Mouse (Mus musculus): ENCODE data around the gene Setx. TPM values are rescaled to one million over a fixed set of nuclear protein-coding genes. Genes with fewer than 3 reads are reported as not detected.

Setx gene
- total and polyA plus RNA-seq, 2 experiments from 2014 or later: 13.2 to 64.8 TPM

DNA sequence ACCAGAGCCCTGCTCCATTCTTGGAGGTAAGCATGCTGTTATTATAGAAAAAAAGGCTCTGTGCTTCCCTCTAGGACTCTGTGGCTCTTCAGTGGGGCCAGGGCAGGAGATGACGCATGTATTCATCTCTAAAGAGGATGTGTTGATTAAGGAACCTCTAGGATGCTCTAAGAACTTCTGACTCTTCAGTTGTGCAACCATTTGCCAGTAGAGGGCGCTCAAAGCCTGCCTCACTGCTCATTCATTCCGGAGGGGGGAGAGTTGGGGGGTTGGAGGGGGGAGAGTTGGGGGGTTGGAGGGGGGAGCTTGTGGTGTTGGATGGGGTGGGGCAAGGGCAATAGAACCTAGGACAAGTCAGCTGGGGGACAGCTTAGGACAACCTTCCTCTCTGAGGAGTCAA, 75.9 kb downstream of the Setx start:
- peak; percentile 80 for TF ChIP-seq CTCF (IDR thresholded peaks at IDR 0.05; ENCODE audit: low read depth)
- no peaks in the 10 kb centered on the region for H3K4me1 ChIP-seq (ENCODE audit: insufficient read depth)
- H3K36me3 ChIP-seq (ENCODE audit: insufficient read depth): no peaks in the 10 kb centered on the region
- H3K4me2 ChIP-seq (ENCODE audit: low read depth): no peak overlapping the region
- H3K27me3 ChIP-seq (ENCODE audit: insufficient read depth, low read length): no peaks in the 10 kb centered on the region
- DNase-seq (peak; percentile 77), ATAC-seq (peak; percentile 54)
- WGBS: 0% methylated on average over 3 of the region's 3 CpGs
- no peak overlapping the region for H3K9ac ChIP-seq
- H3K27ac ChIP-seq (ENCODE audit: low read depth, low read length): no peak overlapping the region
- no peaks in the 10 kb centered on the region for H3K9me3 ChIP-seq (ENCODE audit: low read length)
- H3K4me3 ChIP-seq (ENCODE audit: low read depth, low read length): no peak overlapping the region

DNA sequence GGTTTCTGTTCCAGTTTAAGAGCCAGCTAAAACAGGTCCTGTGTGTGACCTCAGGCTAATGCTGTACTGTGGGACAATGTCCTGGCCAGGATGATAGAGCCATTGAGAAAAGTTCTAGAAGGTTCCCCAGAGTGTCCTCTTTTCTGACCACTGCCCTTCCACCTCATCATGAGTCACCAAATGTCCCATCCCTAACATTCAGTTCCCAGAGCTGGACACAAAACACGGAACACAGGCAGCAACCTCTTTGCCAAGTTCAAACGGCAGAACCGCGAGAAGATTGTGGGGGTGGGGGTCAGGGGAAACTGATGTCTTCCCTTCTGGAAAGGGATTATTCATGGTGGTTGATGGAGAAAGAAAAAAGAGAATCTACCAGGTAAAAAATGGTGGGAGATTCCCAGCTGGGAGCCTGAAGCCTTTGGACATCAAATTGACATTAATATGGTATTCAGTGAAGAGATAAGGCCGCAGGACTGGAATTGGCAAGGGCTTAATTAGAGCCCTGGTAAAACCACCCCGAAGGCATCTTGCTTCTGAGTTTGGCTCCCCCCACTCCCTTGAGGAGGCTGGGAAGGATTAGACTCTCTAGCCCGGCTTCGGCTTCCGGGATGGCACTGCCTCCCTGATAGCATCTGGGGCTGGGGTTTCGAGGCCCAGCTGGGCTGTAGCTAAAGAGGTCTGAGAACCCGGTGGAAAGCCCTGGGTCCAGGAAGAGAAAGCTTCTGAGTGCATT, 77.4 kb downstream of the Setx start:
- DNase-seq: no peak
- H3K27ac ChIP-seq (ENCODE audit: low read depth, low read length): no peak overlapping the region
- H3K27me3 ChIP-seq (ENCODE audit: insufficient read depth, low read length): no peaks in the 10 kb centered on the region
- no peak for TF ChIP-seq CTCF (IDR thresholded peaks at IDR 0.05; ENCODE audit: low read depth)
- ATAC-seq: no peak
- H3K9ac ChIP-seq: no peak overlapping the region
- WGBS: 48% methylated on average over 11 of the region's 11 CpGs
- H3K4me2 ChIP-seq (ENCODE audit: low read depth): no peak overlapping the region
- H3K4me1 ChIP-seq (ENCODE audit: insufficient read depth): no peaks in the 10 kb centered on the region
- no peaks in the 10 kb centered on the region for H3K36me3 ChIP-seq (ENCODE audit: insufficient read depth)
- no peak overlapping the region for H3K4me3 ChIP-seq (ENCODE audit: low read depth, low read length)
- H3K9me3 ChIP-seq (ENCODE audit: low read length): no peaks in the 10 kb centered on the region

DNA sequence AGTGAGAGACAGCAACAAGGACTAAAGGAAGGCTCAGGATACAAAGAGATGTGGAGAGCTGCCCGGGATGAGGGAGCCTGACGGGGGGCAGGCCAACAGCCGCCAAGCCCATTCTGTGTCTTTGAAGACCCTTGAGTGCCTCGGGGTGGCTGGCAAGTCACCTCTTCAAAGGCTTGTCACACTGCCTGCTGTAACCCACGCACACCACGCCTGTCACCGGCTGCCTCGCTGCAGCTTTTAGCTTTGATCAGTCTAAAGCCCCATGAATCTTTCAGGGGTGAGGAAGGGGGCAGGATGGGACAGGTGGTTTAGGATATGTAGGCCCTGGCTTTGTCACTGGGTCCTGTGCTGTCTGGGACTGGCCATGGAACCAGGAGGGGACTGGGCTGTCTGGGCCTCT, 82.2 kb downstream of the Setx start:
- Histone ChIP-seq H3K9ac (no peak overlapping the region), H3K27ac (ENCODE audit: low read depth, low read length) (no peak overlapping the region), H3K36me3 (ENCODE audit: insufficient read depth) (peaks cover 3% of the 10 kb centered on the region; the same call in 1 of the 2 replicates), H3K27me3 (ENCODE audit: insufficient read depth, low read length) (no peaks in the 10 kb centered on the region), H3K9me3 (ENCODE audit: low read length) (no peaks in the 10 kb centered on the region), H3K4me3 (ENCODE audit: low read depth, low read length) (no peak overlapping the region), H3K4me2 (ENCODE audit: low read depth) (no peak overlapping the region), H3K4me1 (ENCODE audit: insufficient read depth) (no peaks in the 10 kb centered on the region)
- no peak for TF ChIP-seq CTCF (IDR thresholded peaks at IDR 0.05; ENCODE audit: low read depth)
- WGBS: 40% methylated on average over 8 of the region's 8 CpGs
- DNase-seq: no peak
- ATAC-seq: peak; percentile 14; the same call in 1 of the 2 replicates

DNA sequence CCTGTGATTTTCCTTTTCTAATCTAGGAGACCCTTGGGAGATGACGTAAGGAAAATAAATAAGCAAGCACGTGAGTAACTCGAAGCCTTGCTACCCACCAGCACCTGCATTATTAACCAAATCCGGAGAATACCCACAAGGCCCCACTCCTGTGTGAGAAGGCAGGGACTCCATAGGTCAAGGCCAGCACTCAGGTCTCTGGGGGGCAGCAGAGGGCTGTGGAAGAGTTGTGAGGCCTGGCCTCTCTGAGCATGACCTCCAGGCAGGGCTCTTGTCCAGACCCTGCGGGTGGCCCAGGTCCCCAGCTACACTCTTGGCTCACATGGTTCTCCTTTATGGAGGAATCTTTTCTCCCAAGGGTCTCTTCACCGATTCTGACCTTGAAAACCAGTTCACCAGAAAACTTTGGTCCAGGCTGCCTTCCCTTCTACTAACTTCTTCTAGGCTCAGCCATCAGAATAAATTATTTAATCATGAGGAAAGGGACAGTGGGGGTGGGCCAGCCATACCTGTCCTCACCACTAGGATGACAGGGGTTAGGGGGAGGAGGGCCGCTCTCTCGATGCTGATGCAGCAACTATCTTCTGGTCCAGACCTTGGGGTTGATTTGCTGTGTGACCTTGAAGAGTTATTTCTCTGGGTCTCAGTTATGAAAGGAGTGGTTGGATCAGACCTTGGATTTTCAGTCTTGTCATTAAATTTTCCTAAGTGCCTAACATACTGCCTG, 92.5 kb downstream of the Setx start:
- Histone ChIP-seq H3K4me3 (ENCODE audit: low read depth, low read length) (no peak overlapping the region), H3K4me1 (ENCODE audit: insufficient read depth) (no peaks in the 10 kb centered on the region), H3K4me2 (ENCODE audit: low read depth) (no peak overlapping the region), H3K27me3 (ENCODE audit: insufficient read depth, low read length) (no peaks in the 10 kb centered on the region), H3K27ac (ENCODE audit: low read depth, low read length) (no peak overlapping the region), H3K9ac (no peak overlapping the region), H3K9me3 (ENCODE audit: low read length) (no peaks in the 10 kb centered on the region), H3K36me3 (ENCODE audit: insufficient read depth) (no peaks in the 10 kb centered on the region)
- ATAC-seq: 0 out of 2 replicates have a peak, but pooled peaks have one; percentile 32
- DNase-seq: no peak
- TF ChIP-seq CTCF (IDR thresholded peaks at IDR 0.05; ENCODE audit: low read depth): peak; percentile 45
- WGBS: 54% methylated on average over 8 of the region's 8 CpGs

DNA sequence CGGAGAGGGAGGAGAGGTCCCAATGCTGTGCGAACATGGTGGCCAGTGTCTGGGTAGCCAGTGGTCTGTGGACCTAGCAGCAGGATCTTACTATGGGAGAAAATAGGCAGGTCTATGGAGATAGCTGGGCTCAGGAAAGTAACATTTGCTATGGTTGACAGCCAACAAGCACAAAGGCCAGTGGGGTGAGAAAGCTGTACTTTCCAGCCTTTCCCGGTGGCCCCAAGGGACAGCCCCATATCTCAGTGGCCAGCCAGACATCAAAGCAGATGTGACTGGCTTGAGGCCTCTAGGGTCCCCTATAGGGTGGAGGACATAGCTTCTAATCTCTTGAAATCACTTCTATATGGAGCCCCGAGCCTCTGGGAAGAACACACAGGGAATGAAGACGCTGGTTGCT, 93.1 kb downstream of the Setx start:
- no peak overlapping the region for H3K4me3 ChIP-seq (ENCODE audit: low read depth, low read length)
- H3K36me3 ChIP-seq (ENCODE audit: insufficient read depth): no peaks in the 10 kb centered on the region
- H3K27me3 ChIP-seq (ENCODE audit: insufficient read depth, low read length): no peaks in the 10 kb centered on the region
- H3K4me1 ChIP-seq (ENCODE audit: insufficient read depth): no peaks in the 10 kb centered on the region
- WGBS: 88% methylated on average over 5 of the region's 5 CpGs
- no peaks in the 10 kb centered on the region for H3K9me3 ChIP-seq (ENCODE audit: low read length)
- H3K27ac ChIP-seq (ENCODE audit: low read depth, low read length): no peak overlapping the region
- ATAC-seq (no peak), DNase-seq (no peak)
- no peak overlapping the region for H3K9ac ChIP-seq
- TF ChIP-seq CTCF (IDR thresholded peaks at IDR 0.05; ENCODE audit: low read depth): no peak
- H3K4me2 ChIP-seq (ENCODE audit: low read depth): no peak overlapping the region

- no peaks in the 10 kb centered on the region for H3K27me3 ChIP-seq (ENCODE audit: insufficient read depth, low read length)
- no peaks in the 10 kb centered on the region for H3K9me3 ChIP-seq (ENCODE audit: low read length)
- H3K36me3 ChIP-seq (ENCODE audit: insufficient read depth): no peaks in the 10 kb centered on the region
- no peak overlapping the region for H3K27ac ChIP-seq (ENCODE audit: low read depth, low read length)
- H3K4me2 ChIP-seq (ENCODE audit: low read depth): no peak overlapping the region
- H3K4me3 ChIP-seq (ENCODE audit: low read depth, low read length): no peak overlapping the region
- peak; percentile 51 for TF ChIP-seq CTCF (IDR thresholded peaks at IDR 0.05; ENCODE audit: low read depth)
- H3K4me1 ChIP-seq (ENCODE audit: insufficient read depth): no peaks in the 10 kb centered on the region
- WGBS: 30% methylated on average over 10 of the region's 10 CpGs
- no peak overlapping the region for H3K9ac ChIP-seq
- peak; percentile 90 for ATAC-seq
- peak; percentile 78 for DNase-seq
Observed at GRCm38 (mm10) chr2:29217897-29218296, 93.9 kb downstream of the Setx start.

GRCm38 (mm10) chr2:29218831-29219230, 94.8 kb downstream of the Setx start:
- no peak for TF ChIP-seq CTCF (IDR thresholded peaks at IDR 0.05; ENCODE audit: low read depth)
- no peaks in the 10 kb centered on the region for H3K4me1 ChIP-seq (ENCODE audit: insufficient read depth)
- no peak overlapping the region for H3K4me2 ChIP-seq (ENCODE audit: low read depth)
- H3K4me3 ChIP-seq (ENCODE audit: low read depth, low read length): no peak overlapping the region
- WGBS: 91% methylated on average over 5 of the region's 5 CpGs
- no peak overlapping the region for H3K27ac ChIP-seq (ENCODE audit: low read depth, low read length)
- DNase-seq: no peak
- H3K36me3 ChIP-seq (ENCODE audit: insufficient read depth): no peaks in the 10 kb centered on the region
- ATAC-seq: no peak
- no peak overlapping the region for H3K9ac ChIP-seq
- H3K9me3 ChIP-seq (ENCODE audit: low read length): no peaks in the 10 kb centered on the region
- no peaks in the 10 kb centered on the region for H3K27me3 ChIP-seq (ENCODE audit: insufficient read depth, low read length)
